Mouse (Mus musculus) MEL (cell line): ENCODE measurements around the gene Fst.

ENCODE experiments used
- CTCF ChIP-seq, 3 experiments: IDR thresholded peaks in 2 of 3; conservative IDR thresholded peaks in 1 of 3; 2 replicates each; pipeline ENCODE4 v1.5.1; 2011 to 2012; ENCODE audit warnings: low read length in 3 of 3, low read depth in 2 of 3, mild to moderate bottlenecking in 2 of 3, improper control_type of control experiment in 1 of 3, inconsistent platforms in 1 of 3, mixed read lengths in 1 of 3, moderate library complexity in 1 of 3; ENCODE audit not compliant: control insufficient read depth in 1 of 3, insufficient read depth in 1 of 3, poor library complexity in 1 of 3, severe bottlenecking in 1 of 3
- EP300 ChIP-seq, 2 experiments: IDR thresholded peaks; 2 replicates each; pipeline ENCODE4 v1.6.1; 2011; ENCODE audit warnings: improper control_type of control experiment in 2 of 2, low read length in 2 of 2, low read depth in 1 of 2, mild to moderate bottlenecking in 1 of 2
- ETS1 ChIP-seq: IDR thresholded peaks from 2 replicates; pipeline ENCODE4 v1.6.1; 2012; ENCODE audit warnings: low read depth, mild to moderate bottlenecking, inconsistent platforms, low read length, improper control_type of control experiment, moderate library complexity
- GATA1 ChIP-seq: IDR thresholded peaks from 2 replicates; pipeline ENCODE4 v1.6.1; 2011; ENCODE audit warnings: low read depth, low read length, improper control_type of control experiment
- JUND ChIP-seq: IDR thresholded peaks from 2 replicates; pipeline ENCODE4 v1.6.1; 2011; ENCODE audit warnings: low read depth, mild to moderate bottlenecking, improper control_type of control experiment, low read length
- MAX ChIP-seq: IDR thresholded peaks from 2 replicates; pipeline ENCODE4 v1.6.1; 2011; ENCODE audit warnings: low read length, improper control_type of control experiment
- RAD21 ChIP-seq: IDR thresholded peaks from 2 replicates; pipeline ENCODE4 v1.6.1; 2011; ENCODE audit warnings: mild to moderate bottlenecking, low read depth, low read length, improper control_type of control experiment
- RCOR1 ChIP-seq: IDR thresholded peaks from 2 replicates; pipeline ENCODE4 v1.6.1; 2012; ENCODE audit warnings: low read depth, mild to moderate bottlenecking, inconsistent platforms, low read length, improper control_type of control experiment
- SMC3 ChIP-seq: IDR thresholded peaks from 2 replicates; pipeline ENCODE4 v1.6.1; 2011; ENCODE audit warnings: low read depth, low read length, improper control_type of control experiment
- TAL1 ChIP-seq: IDR thresholded peaks from 2 replicates; pipeline ENCODE4 v1.6.1; 2012; ENCODE audit warnings: mild to moderate bottlenecking, inconsistent platforms, low read length, moderate library complexity, mixed read lengths
- USF1 ChIP-seq: IDR thresholded peaks from 2 replicates; pipeline ENCODE4 v1.6.1; 2014; ENCODE audit warnings: low read depth, mild to moderate bottlenecking, inconsistent platforms, low read length, improper control_type of control experiment, moderate library complexity
- ZC3H11A ChIP-seq: IDR thresholded peaks from 2 replicates; pipeline ENCODE4 v1.6.1; 2012; ENCODE audit warnings: low read depth, mild to moderate bottlenecking, inconsistent platforms, low read length, improper control_type of control experiment

DNA sequence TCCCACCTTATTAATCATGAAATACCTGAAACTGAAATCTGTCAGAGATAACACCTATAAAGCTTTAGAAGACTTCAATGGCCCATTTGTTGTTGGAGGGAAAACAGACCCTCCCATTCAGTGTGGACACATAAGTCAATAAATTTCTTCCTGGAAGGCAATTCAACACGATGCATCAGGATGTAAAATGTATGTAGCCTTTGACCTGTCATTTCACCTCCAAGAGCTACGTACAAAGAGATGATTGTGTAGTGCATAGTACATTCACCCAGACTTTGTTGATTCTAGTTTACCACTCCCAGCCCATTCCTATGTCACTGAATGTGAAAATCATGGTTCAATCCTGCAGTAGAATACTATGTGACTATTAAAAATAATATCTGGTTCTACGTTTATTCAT, 39.4 kb downstream of the Fst start:
- TF ChIP-seq EP300 (IDR thresholded peaks at IDR 0.05; ENCODE audit: low read depth in 1 of 2, low read length in 2 of 2) (no peak), TAL1 (no peak), JUND (no peak), ZC3H11A (no peak), USF1 (no peak), RCOR1 (no peak), SMC3 (no peak), CTCF (IDR thresholded peaks at IDR 0.05 in 2 of 3, conservative IDR thresholded peaks at IDR 0.05 in 1 of 3; ENCODE audit: control insufficient read depth in 1 of 3, insufficient read depth in 1 of 3, low read depth in 2 of 3, low read length in 3 of 3, poor library complexity in 1 of 3, severe bottlenecking in 1 of 3) (no peak), GATA1 (no peak), RAD21 (no peak), MAX (no peak), ETS1 (no peak)
